Mouse (Mus musculus): ENCODE results near the gene Tpcn2.

DNA sequence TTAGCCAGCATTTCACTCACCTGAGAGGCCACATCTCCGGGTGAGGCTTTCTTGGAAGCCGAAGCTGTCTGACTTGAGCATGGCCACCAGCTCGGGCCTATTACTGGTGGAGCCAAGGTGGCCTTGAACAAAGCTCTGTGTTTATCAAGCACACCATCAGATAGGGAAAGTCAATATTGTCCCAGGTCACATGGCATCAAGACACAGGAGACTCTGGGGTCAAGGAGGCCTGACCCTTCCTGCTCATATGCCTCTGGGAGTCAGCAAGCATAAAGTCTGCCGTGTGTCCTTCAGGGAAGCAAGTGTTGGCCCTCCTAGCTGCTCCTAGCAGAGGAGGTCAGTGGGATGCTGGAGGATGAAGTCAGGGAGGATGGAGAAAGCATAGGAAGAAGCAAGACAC, 75.8 kb downstream of the Tpcn2 start, which contains the start of gene 1810010D01Rik:
- TF ChIP-seq EP300 (IDR thresholded peaks at IDR 0.05; ENCODE audit: low read depth) (no peak), CTCF (IDR thresholded peaks at IDR 0.05; ENCODE audit: low read depth) (no peak)
